Mouse (Mus musculus) stomach, embryonic 15.5 days (tissue): Measurements from ENCODE around the gene Fam83e. TPM values are rescaled to one million over a fixed set of nuclear protein-coding genes. Genes with fewer than 3 reads are reported as not detected.

Experiments used
- ATAC-seq: fragments of 200-750 bp; cut with Nextera tagmentation; 2 replicates; pipeline ENCODE4 v1.8.0; 2017; ENCODE audit warnings: low read depth, moderate number of reproducible peaks, moderate TSS enrichment; ENCODE audit not compliant: insufficient read depth, low FRiP score
- H3K27ac ChIP-seq: fragments of 300-500 bp; sonication (generic); 2 replicates; pipeline ENCODE4 v1.5.1; 2015; ENCODE audit warnings: mild to moderate bottlenecking, inconsistent platforms
- H3K27me3 ChIP-seq: fragments of 300-500 bp; sonication (generic); replicated peaks from 2 replicates; pipeline ENCODE4 v1.6.1; 2015; ENCODE audit warnings: inconsistent platforms
- H3K36me3 ChIP-seq: fragments of 300-500 bp; sonication (generic); 2 replicates; pipeline ENCODE4 v1.6.1; 2015; ENCODE audit warnings: inconsistent platforms
- H3K4me1 ChIP-seq: fragments of 300-500 bp; sonication (generic); 2 replicates; pipeline ENCODE4 v1.6.1; 2015; ENCODE audit warnings: inconsistent platforms
- H3K4me2 ChIP-seq: fragments of 300-500 bp; sonication (generic); 2 replicates; pipeline ENCODE4 v1.6.1; 2015; ENCODE audit warnings: mild to moderate bottlenecking, inconsistent platforms
- H3K4me3 ChIP-seq: fragments of 300-500 bp; sonication (generic); replicated peaks from 2 replicates; pipeline ENCODE4 v1.5.1; 2015; ENCODE audit warnings: inconsistent platforms
- H3K9ac ChIP-seq: fragments of 300-500 bp; sonication (generic); 2 replicates; pipeline ENCODE4 v1.6.1; 2015; ENCODE audit warnings: inconsistent platforms
- H3K9me3 ChIP-seq: fragments of 300-500 bp; sonication (generic); 2 replicates; pipeline ENCODE4 v1.6.1; 2016; ENCODE audit warnings: inconsistent platforms
- WGBS: fragments of 180-500 bp; shearing (Covaris S2); methylation state at CpG from one replicate; pipeline ENCODE4 v1.1.7; 2015; 5-methylcytosine and 5-hydroxymethylcytosine counted together
- polyA plus RNA-seq: library from polyadenylated mRNA; unstranded; fragments of >200 nt; fragmentation: Nextera tagmentation; extraction: Ambion mirVana; gene quantifications from 2 replicates; pipeline ENCODE4 v1.2.1, GENCODE M21; 2015

The Fam83e gene
- polyA plus RNA-seq, 1 experiment from 2014 or later: 13.3 TPM

- H3K9ac ChIP-seq: no peak overlapping the region
- peak overlapping the region; percentile 88 for H3K27ac ChIP-seq
- no peaks in the 10 kb centered on the region for H3K9me3 ChIP-seq
- 41% methylated on average over 12 of the region's 12 CpGs for whole genome bisulfite sequencing
- peaks cover 19% of the 10 kb centered on the region for H3K27me3 ChIP-seq
- H3K4me1 ChIP-seq: peaks cover 56% of the 10 kb centered on the region
- no peak for ATAC-seq
- no peaks in the 10 kb centered on the region for H3K36me3 ChIP-seq
- H3K4me2 ChIP-seq: peak overlapping the region; percentile 99
- H3K4me3 ChIP-seq: peak overlapping the region; percentile 69
Observed at GRCm38 (mm10) chr7:45703521-45704033, 17.4 kb upstream of the Fam83e start.

- Histone ChIP-seq H3K36me3 (no peaks in the 10 kb centered on the region), H3K9ac (no peak overlapping the region), H3K27me3 (peaks cover 13% of the 10 kb centered on the region), H3K4me3 (peak overlapping the region; percentile 69), H3K9me3 (no peaks in the 10 kb centered on the region), H3K27ac (peak overlapping the region; percentile 88), H3K4me2 (peak overlapping the region; percentile 99), H3K4me1 (peaks cover 61% of the 10 kb centered on the region)
- peak; percentile 41; the same call in 1 of the 2 replicates for ATAC-seq
- WGBS: 2% methylated on average over 13 of the region's 13 CpGs
Observed at GRCm38 (mm10) chr7:45704046-45704559, 16.9 kb upstream of the Fam83e start.

GRCm38 (mm10) chr7:45704730-45705442 is 16.1 kb upstream of the Fam83e start, which contains the start of gene Dbp:
Gene Dbp (plus strand): TSS chr7:45705088.
- Histone ChIP-seq H3K4me3 (peak within 1 kb of the TSS; percentile 69), H3K27me3 (peaks cover 6% of the 10 kb centered on the region), H3K9me3 (no peaks in the 10 kb centered on the region), H3K4me1 (peaks cover 55% of the 10 kb centered on the region), H3K9ac (peak within 1 kb of the TSS; percentile 33), H3K36me3 (no peaks in the 10 kb centered on the region), H3K4me2 (peak within 1 kb of the TSS; percentile 99), H3K27ac (peak within 1 kb of the TSS; percentile 95)
- peak; percentile 88 for ATAC-seq
- WGBS: under 1% methylated on average over 36 of the region's 36 CpGs

- H3K27me3 ChIP-seq: no peaks in the 10 kb centered on the region
- H3K4me3 ChIP-seq: peak overlapping the region; percentile 69
- peak overlapping the region; percentile 33 for H3K9ac ChIP-seq
- H3K4me2 ChIP-seq: peak overlapping the region; percentile 99
- H3K36me3 ChIP-seq: peaks cover under 1% of the 10 kb centered on the region; the same call in 1 of the 2 replicates
- no peak for ATAC-seq
- no peaks in the 10 kb centered on the region for H3K9me3 ChIP-seq
- H3K4me1 ChIP-seq: peaks cover 50% of the 10 kb centered on the region
- peak overlapping the region; percentile 95 for H3K27ac ChIP-seq
- under 1% methylated on average over 21 of the region's 21 CpGs for WGBS
Observed at GRCm38 (mm10) chr7:45705443-45705864, 15.6 kb upstream of the Fam83e start.

GRCm38 (mm10) chr7:45705873-45706281 is 15.1 kb upstream of the Fam83e start:
- 0% methylated on average over 7 of the region's 7 CpGs for WGBS
- peak overlapping the region; percentile 58; the same call in 1 of the 2 replicates for H3K9ac ChIP-seq
- peaks cover 5% of the 10 kb centered on the region for H3K36me3 ChIP-seq
- H3K4me2 ChIP-seq: peak overlapping the region; percentile 99
- peak overlapping the region; percentile 69 for H3K4me3 ChIP-seq
- H3K4me1 ChIP-seq: peaks cover 52% of the 10 kb centered on the region
- H3K27me3 ChIP-seq: no peaks in the 10 kb centered on the region
- H3K9me3 ChIP-seq: no peaks in the 10 kb centered on the region
- H3K27ac ChIP-seq: peak overlapping the region; percentile 95
- ATAC-seq: no peak

- H3K27me3 ChIP-seq: no peaks in the 10 kb centered on the region
- H3K4me3 ChIP-seq: peak overlapping the region; percentile 69
- H3K27ac ChIP-seq: peak overlapping the region; percentile 95
- no peak for ATAC-seq
- peaks cover 53% of the 10 kb centered on the region for H3K4me1 ChIP-seq
- H3K36me3 ChIP-seq: peaks cover 14% of the 10 kb centered on the region
- peak overlapping the region; percentile 58 for H3K9ac ChIP-seq
- peak overlapping the region; percentile 99 for H3K4me2 ChIP-seq
- H3K9me3 ChIP-seq: no peaks in the 10 kb centered on the region
- WGBS: under 1% methylated on average over 26 of the region's 45 CpGs
Observed at GRCm38 (mm10) chr7:45706721-45707241, 14.2 kb upstream of the Fam83e start.

GRCm38 (mm10) chr7:45707375-45707967 is 13.5 kb upstream of the Fam83e start:
- Histone ChIP-seq H3K27me3 (no peaks in the 10 kb centered on the region), H3K36me3 (peaks cover 19% of the 10 kb centered on the region), H3K27ac (peak overlapping the region; percentile 95), H3K4me1 (peaks cover 57% of the 10 kb centered on the region), H3K4me3 (peak overlapping the region; percentile 69), H3K9ac (0 out of 2 replicates have a peak overlapping the region, but pooled peaks have one; percentile 5), H3K4me2 (peak overlapping the region; percentile 99), H3K9me3 (no peaks in the 10 kb centered on the region)
- ATAC-seq: peak; percentile 12; the same call in 1 of the 2 replicates
- WGBS: under 1% methylated on average over 27 of the region's 27 CpGs

- Histone ChIP-seq H3K36me3 (peaks cover 27% of the 10 kb centered on the region), H3K27me3 (no peaks in the 10 kb centered on the region), H3K27ac (peak overlapping the region; percentile 95; the same call in 1 of the 2 replicates), H3K4me3 (peak overlapping the region; percentile 69; the same call in 1 of the 2 replicates), H3K9ac (no peak overlapping the region), H3K4me1 (peaks cover 64% of the 10 kb centered on the region), H3K4me2 (peak overlapping the region; percentile 99), H3K9me3 (no peaks in the 10 kb centered on the region)
- ATAC-seq: no peak
- WGBS: 27% methylated on average over 13 of the region's 13 CpGs
Observed at GRCm38 (mm10) chr7:45708221-45708761, 12.7 kb upstream of the Fam83e start.

- H3K27ac ChIP-seq: no peak overlapping the region
- H3K36me3 ChIP-seq: peaks cover 31% of the 10 kb centered on the region
- no peaks in the 10 kb centered on the region for H3K27me3 ChIP-seq
- peaks cover 65% of the 10 kb centered on the region for H3K4me1 ChIP-seq
- 36% methylated on average over 6 of the region's 6 CpGs for WGBS
- H3K4me2 ChIP-seq: no peak overlapping the region
- H3K9ac ChIP-seq: no peak overlapping the region
- no peak for ATAC-seq
- no peaks in the 10 kb centered on the region for H3K9me3 ChIP-seq
- H3K4me3 ChIP-seq: no peak overlapping the region
Observed at GRCm38 (mm10) chr7:45709036-45709435, 12.0 kb upstream of the Fam83e start.

- no peak overlapping the region for H3K4me2 ChIP-seq
- no peak overlapping the region for H3K9ac ChIP-seq
- H3K4me1 ChIP-seq: peaks cover 69% of the 10 kb centered on the region
- H3K4me3 ChIP-seq: no peak overlapping the region
- H3K27ac ChIP-seq: no peak overlapping the region; the same call in 1 of the 2 replicates
- 72% methylated on average over 14 of the region's 14 CpGs for WGBS
- H3K27me3 ChIP-seq: no peaks in the 10 kb centered on the region
- H3K36me3 ChIP-seq: peaks cover 31% of the 10 kb centered on the region
- no peaks in the 10 kb centered on the region for H3K9me3 ChIP-seq
- no peak for ATAC-seq
Observed at GRCm38 (mm10) chr7:45709677-45710355, 11.2 kb upstream of the Fam83e start.
